Mouse (Mus musculus): ENCODE data around the gene Lin7c. TPM values are rescaled to one million over a fixed set of nuclear protein-coding genes. Genes with fewer than 3 reads are reported as not detected.
A peak's percentile ranks its signal among the peaks of the same experiment; 100 is the strongest.

The Lin7c gene
- polyA plus RNA-seq, 1 experiment from 2014 or later = 18.0 TPM

DNA sequence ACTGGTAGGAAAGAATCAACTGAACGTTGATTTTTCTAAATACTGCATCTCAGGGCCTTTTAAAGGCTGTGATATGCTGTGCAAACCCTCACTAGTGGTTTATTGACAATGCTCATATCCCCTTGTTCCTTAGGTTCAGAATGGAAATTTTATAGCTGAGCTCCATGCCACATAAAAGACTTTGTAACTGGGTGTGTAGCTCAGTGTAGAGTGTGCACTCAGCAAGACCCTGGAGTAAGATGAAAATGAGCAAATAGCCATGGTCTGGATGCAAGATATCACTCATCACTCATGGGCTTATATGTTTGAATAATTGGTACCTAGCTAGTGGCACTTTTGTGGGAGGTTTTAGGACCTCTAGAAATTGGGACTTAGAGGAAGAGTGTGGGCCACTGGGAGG, 9.0 kb upstream of the Lin7c start:
- Histone ChIP-seq H3K9me3 (replicated peaks; ENCODE audit: control insufficient read depth, low read length) (no peaks in the 10 kb centered on the region), H3K27ac (ENCODE audit: low read length) (no peak overlapping the region), H3K4me1 (ENCODE audit: control insufficient read depth, low read depth, low read length) (no peaks in the 10 kb centered on the region), H3K4me3 (ENCODE audit: low read depth, low read length) (no peak overlapping the region), H3K9ac (ENCODE audit: low read depth, low read length) (no peak overlapping the region), H3K36me3 (ENCODE audit: control insufficient read depth, insufficient read depth) (no peaks in the 10 kb centered on the region), H3K4me2 (ENCODE audit: low read depth, low read length) (no peak overlapping the region), H3K27me3 (ENCODE audit: control insufficient read depth, insufficient read depth, low read depth, low read length) (no peaks in the 10 kb centered on the region)
- WGBS (ENCODE audit: insufficient replicate concordance) = 24% methylated on average over 1 of the region's 1 CpGs
- no peak for ATAC-seq (ENCODE audit: low read depth)

- Histone ChIP-seq H3K4me2 (ENCODE audit: low read depth, low read length) (no peak overlapping the region), H3K27me3 (ENCODE audit: control insufficient read depth, insufficient read depth, low read depth, low read length) (no peaks in the 10 kb centered on the region), H3K4me1 (ENCODE audit: control insufficient read depth, low read depth, low read length) (no peaks in the 10 kb centered on the region), H3K9ac (ENCODE audit: low read depth, low read length) (no peak overlapping the region), H3K4me3 (ENCODE audit: low read depth, low read length) (no peak overlapping the region), H3K27ac (ENCODE audit: low read length) (no peak overlapping the region), H3K9me3 (replicated peaks; ENCODE audit: control insufficient read depth, low read length) (no peaks in the 10 kb centered on the region), H3K36me3 (ENCODE audit: control insufficient read depth, insufficient read depth) (no peaks in the 10 kb centered on the region)
- no peak for ATAC-seq (ENCODE audit: low read depth)
- WGBS (ENCODE audit: insufficient replicate concordance) = 55% methylated on average over 4 of the region's 4 CpGs
Measured at GRCm38 (mm10) chr2:109884106-109884505, 6.5 kb upstream of the Lin7c start.

DNA sequence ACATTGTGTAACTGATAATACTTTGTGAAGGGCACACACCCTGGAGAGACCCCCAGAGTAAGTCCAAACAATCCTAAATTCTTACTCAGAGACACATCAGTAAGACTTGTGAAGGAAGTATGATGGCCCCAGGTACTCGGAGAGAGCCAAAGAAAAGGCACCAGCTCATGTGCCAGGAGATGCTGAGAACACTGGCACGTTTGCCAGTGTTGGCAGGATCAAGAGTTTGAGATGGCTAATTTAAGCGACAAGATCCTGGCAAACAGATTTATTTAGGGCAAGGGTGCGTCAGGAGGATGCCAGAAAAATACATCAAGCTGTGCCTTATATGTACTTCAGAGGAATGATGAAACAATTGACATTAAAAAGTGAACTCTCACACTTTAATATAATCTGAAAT, 6.1 kb upstream of the Lin7c start:
- ATAC-seq (ENCODE audit: low read depth) = no peak
- Histone ChIP-seq H3K4me2 (ENCODE audit: low read depth, low read length) (no peak overlapping the region), H3K27me3 (ENCODE audit: control insufficient read depth, insufficient read depth, low read depth, low read length) (no peaks in the 10 kb centered on the region), H3K27ac (ENCODE audit: low read length) (no peak overlapping the region), H3K9me3 (replicated peaks; ENCODE audit: control insufficient read depth, low read length) (no peaks in the 10 kb centered on the region), H3K9ac (ENCODE audit: low read depth, low read length) (no peak overlapping the region), H3K36me3 (ENCODE audit: control insufficient read depth, insufficient read depth) (no peaks in the 10 kb centered on the region), H3K4me3 (ENCODE audit: low read depth, low read length) (no peak overlapping the region), H3K4me1 (ENCODE audit: control insufficient read depth, low read depth, low read length) (no peaks in the 10 kb centered on the region)
- 43% methylated on average over 4 of the region's 4 CpGs for WGBS (ENCODE audit: insufficient replicate concordance)

DNA sequence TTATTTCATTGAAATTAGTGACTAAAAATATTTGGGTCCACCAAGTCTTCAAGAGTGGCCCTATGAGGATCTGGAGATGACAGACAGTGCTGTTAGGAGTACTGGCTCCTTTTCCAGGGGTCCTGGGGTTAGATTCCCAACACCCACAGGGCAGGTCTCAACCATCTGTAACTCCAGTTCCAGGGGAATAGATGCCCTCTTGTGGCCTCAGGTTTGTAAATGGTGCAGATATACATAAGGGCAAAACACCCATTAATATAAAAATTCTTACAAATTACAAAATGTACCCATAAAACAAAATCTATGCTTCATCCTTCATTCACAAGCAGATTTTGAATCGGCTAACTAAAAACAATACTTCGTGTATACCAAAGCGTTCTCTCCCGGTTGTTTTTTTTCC, 585 bp upstream of the Lin7c start:
- Histone ChIP-seq H3K4me1 (ENCODE audit: control insufficient read depth, low read depth, low read length) (peaks cover 13% of the 10 kb centered on the region), H3K4me2 (ENCODE audit: low read depth, low read length) (peak overlapping the region; percentile 61), H3K36me3 (ENCODE audit: control insufficient read depth, insufficient read depth) (peaks cover 7% of the 10 kb centered on the region), H3K9ac (ENCODE audit: low read depth, low read length) (peak overlapping the region; percentile 94), H3K27me3 (ENCODE audit: control insufficient read depth, insufficient read depth, low read depth, low read length) (no peaks in the 10 kb centered on the region), H3K4me3 (ENCODE audit: low read depth, low read length) (peak overlapping the region; percentile 93), H3K27ac (ENCODE audit: low read length) (no peak overlapping the region), H3K9me3 (replicated peaks; ENCODE audit: control insufficient read depth, low read length) (no peaks in the 10 kb centered on the region)
- no peak for ATAC-seq (ENCODE audit: low read depth)
- 41% methylated on average over 4 of the region's 4 CpGs for WGBS (ENCODE audit: insufficient replicate concordance)

DNA sequence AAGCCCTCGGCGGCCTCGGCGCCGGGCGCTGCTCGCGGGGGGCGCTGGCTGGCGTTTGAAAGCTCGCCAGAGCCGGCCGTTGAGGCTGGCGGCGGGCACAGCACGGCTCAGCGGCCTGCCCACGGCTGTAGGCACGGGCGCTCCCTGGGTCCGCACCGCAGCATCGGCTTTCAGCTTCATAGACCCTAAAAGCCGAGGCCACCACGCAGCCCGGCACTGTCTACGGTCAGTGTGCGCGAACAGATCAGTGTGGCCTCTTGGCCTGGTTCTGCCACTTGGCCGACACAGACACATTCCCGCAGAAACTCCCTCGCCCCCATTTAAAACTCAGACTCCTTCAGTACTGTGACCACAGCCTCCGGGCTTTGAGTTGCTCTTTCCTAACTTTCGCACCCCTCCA, 378 bp downstream of the Lin7c start:
- WGBS (ENCODE audit: insufficient replicate concordance) = under 1% methylated on average over 34 of the region's 34 CpGs
- Histone ChIP-seq H3K4me3 (ENCODE audit: low read depth, low read length) (peak overlapping the region; percentile 93), H3K36me3 (ENCODE audit: control insufficient read depth, insufficient read depth) (peaks cover 17% of the 10 kb centered on the region), H3K4me1 (ENCODE audit: control insufficient read depth, low read depth, low read length) (peaks cover 13% of the 10 kb centered on the region), H3K9ac (ENCODE audit: low read depth, low read length) (peak overlapping the region; percentile 94), H3K9me3 (replicated peaks; ENCODE audit: control insufficient read depth, low read length) (no peaks in the 10 kb centered on the region), H3K27me3 (ENCODE audit: control insufficient read depth, insufficient read depth, low read depth, low read length) (no peaks in the 10 kb centered on the region), H3K27ac (ENCODE audit: low read length) (peak overlapping the region; percentile 80), H3K4me2 (ENCODE audit: low read depth, low read length) (peak overlapping the region; percentile 61)
- ATAC-seq (ENCODE audit: low read depth) = peak; percentile 71

DNA sequence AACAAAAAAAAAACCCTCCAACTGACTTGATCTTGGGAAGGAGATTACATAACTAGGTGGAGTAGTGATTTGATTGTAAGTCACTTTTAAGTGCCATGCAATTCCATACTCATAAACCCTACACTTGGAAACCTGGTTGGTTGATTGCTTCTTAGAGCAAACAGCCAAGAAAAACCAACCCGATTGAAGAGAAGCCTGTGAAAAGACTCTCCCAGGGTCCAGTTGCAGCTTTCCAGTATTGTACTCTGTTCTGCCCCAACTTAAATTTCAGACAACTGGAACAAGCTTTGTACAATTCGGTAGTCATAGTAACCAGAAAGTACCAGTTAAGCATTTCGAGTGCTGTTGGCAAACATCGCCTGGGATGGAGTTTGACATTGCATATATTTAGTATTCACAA, 818 bp downstream of the Lin7c start:
- peak overlapping the region; percentile 93 for H3K4me3 ChIP-seq (ENCODE audit: low read depth, low read length)
- no peaks in the 10 kb centered on the region for H3K9me3 ChIP-seq (replicated peaks; ENCODE audit: control insufficient read depth, low read length)
- H3K4me2 ChIP-seq (ENCODE audit: low read depth, low read length) = peak overlapping the region; percentile 61
- H3K27me3 ChIP-seq (ENCODE audit: control insufficient read depth, insufficient read depth, low read depth, low read length) = no peaks in the 10 kb centered on the region
- ATAC-seq (ENCODE audit: low read depth) = no peak
- peaks cover 13% of the 10 kb centered on the region for H3K4me1 ChIP-seq (ENCODE audit: control insufficient read depth, low read depth, low read length)
- peaks cover 21% of the 10 kb centered on the region for H3K36me3 ChIP-seq (ENCODE audit: control insufficient read depth, insufficient read depth)
- H3K27ac ChIP-seq (ENCODE audit: low read length) = peak overlapping the region; percentile 80
- H3K9ac ChIP-seq (ENCODE audit: low read depth, low read length) = peak overlapping the region; percentile 94
- 27% methylated on average over 4 of the region's 4 CpGs for WGBS (ENCODE audit: insufficient replicate concordance)

GRCm38 (mm10) chr2:109896311-109896710, 5.7 kb downstream of the Lin7c start:
- no peak overlapping the region for H3K4me2 ChIP-seq (ENCODE audit: low read depth, low read length)
- no peaks in the 10 kb centered on the region for H3K27me3 ChIP-seq (ENCODE audit: control insufficient read depth, insufficient read depth, low read depth, low read length)
- H3K27ac ChIP-seq (ENCODE audit: low read length) = no peak overlapping the region
- ATAC-seq (ENCODE audit: low read depth) = no peak
- WGBS (ENCODE audit: insufficient replicate concordance) = 74% methylated on average over 7 of the region's 7 CpGs
- no peaks in the 10 kb centered on the region for H3K9me3 ChIP-seq (replicated peaks; ENCODE audit: control insufficient read depth, low read length)
- peaks cover 13% of the 10 kb centered on the region for H3K4me1 ChIP-seq (ENCODE audit: control insufficient read depth, low read depth, low read length)
- no peak overlapping the region for H3K4me3 ChIP-seq (ENCODE audit: low read depth, low read length)
- H3K36me3 ChIP-seq (ENCODE audit: control insufficient read depth, insufficient read depth) = peaks cover 39% of the 10 kb centered on the region
- H3K9ac ChIP-seq (ENCODE audit: low read depth, low read length) = no peak overlapping the region

- no peak overlapping the region for H3K27ac ChIP-seq (ENCODE audit: low read length)
- no peaks in the 10 kb centered on the region for H3K9me3 ChIP-seq (replicated peaks; ENCODE audit: control insufficient read depth, low read length)
- peaks cover 8% of the 10 kb centered on the region for H3K36me3 ChIP-seq (ENCODE audit: control insufficient read depth, insufficient read depth)
- no peak for ATAC-seq (ENCODE audit: low read depth)
- 69% methylated on average over 7 of the region's 7 CpGs for WGBS (ENCODE audit: insufficient replicate concordance)
- H3K4me3 ChIP-seq (ENCODE audit: low read depth, low read length) = no peak overlapping the region
- H3K4me1 ChIP-seq (ENCODE audit: control insufficient read depth, low read depth, low read length) = no peaks in the 10 kb centered on the region
- no peaks in the 10 kb centered on the region for H3K27me3 ChIP-seq (ENCODE audit: control insufficient read depth, insufficient read depth, low read depth, low read length)
- H3K4me2 ChIP-seq (ENCODE audit: low read depth, low read length) = no peak overlapping the region
- no peak overlapping the region for H3K9ac ChIP-seq (ENCODE audit: low read depth, low read length)
Measured at GRCm38 (mm10) chr2:109902869-109903268, 12.2 kb downstream of the Lin7c start.

- under 1% methylated on average over 7 of the region's 7 CpGs for WGBS (ENCODE audit: insufficient replicate concordance)
- Histone ChIP-seq H3K36me3 (ENCODE audit: control insufficient read depth, insufficient read depth) (peaks cover 4% of the 10 kb centered on the region; the same call in 1 of the 2 replicates), H3K9me3 (replicated peaks; ENCODE audit: control insufficient read depth, low read length) (no peaks in the 10 kb centered on the region), H3K4me1 (ENCODE audit: control insufficient read depth, low read depth, low read length) (no peaks in the 10 kb centered on the region), H3K9ac (ENCODE audit: low read depth, low read length) (no peak overlapping the region), H3K27me3 (ENCODE audit: control insufficient read depth, insufficient read depth, low read depth, low read length) (no peaks in the 10 kb centered on the region), H3K4me2 (ENCODE audit: low read depth, low read length) (no peak overlapping the region), H3K4me3 (ENCODE audit: low read depth, low read length) (no peak overlapping the region), H3K27ac (ENCODE audit: low read length) (no peak overlapping the region)
- peak; percentile 77 for ATAC-seq (ENCODE audit: low read depth)
Measured at GRCm38 (mm10) chr2:109904171-109904821, 13.6 kb downstream of the Lin7c start.
